Mouse (Mus musculus) thymus, postnatal 0 days (tissue): ENCODE data around the gene March9. TPM values are rescaled to one million over a fixed set of nuclear protein-coding genes. Genes with fewer than 3 reads are reported as not detected.
A peak's percentile ranks its signal among the peaks of the same experiment; 100 is the strongest.
"Not testable (repeated sequence)": the region's sequence is repeated elsewhere in the genome, so short reads cannot be mapped to it uniquely, and the experiment has no call there.

ENCODE experiments used
- DNase-seq: peaks from one replicate; pipeline ENCODE4 v3.0.0-alpha.2; 2015; ENCODE audit warnings: low spot score
- polyA plus RNA-seq: library from polyadenylated mRNA; unstranded; fragments of >200 nt; fragmentation: Nextera tagmentation; extraction: Ambion mirVana; gene quantifications from 2 replicates; pipeline ENCODE4 v1.2.1, GENCODE M21; 2015

Gene March9
- polyA plus RNA-seq, 1 experiment from 2014 or later, result 0.52 TPM

DNA sequence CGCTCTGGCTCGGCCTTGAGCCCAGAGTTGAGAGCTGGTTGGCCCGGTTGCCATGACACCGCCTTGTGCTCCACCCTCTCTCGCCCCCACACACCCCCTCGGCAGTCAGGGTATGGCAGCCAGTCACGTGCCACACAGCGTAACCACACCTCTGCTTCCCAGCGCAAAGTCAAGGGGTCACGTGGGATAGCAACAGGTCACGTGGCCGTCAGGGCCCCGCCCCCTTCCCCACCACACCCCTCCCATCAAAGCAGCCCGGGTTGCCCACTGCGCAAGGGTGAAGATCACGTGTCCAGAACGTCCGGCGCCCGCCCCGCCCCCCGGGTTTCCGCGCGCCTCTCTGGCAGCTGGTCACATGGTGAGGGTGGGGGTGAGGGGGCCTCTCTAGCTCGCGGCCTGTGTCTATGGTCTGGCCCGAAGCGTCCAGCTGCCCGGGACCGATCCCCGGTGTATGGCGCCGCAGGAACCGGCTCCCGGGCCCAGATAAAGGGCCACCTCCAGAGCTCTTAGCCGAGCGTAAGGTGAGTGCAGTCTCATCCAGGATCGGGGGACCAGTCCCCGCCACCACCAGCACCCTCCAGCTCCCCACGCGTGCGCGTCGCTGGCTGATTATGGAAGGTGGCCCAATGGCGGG lies 3.4 kb upstream of the March9 start, which contains the start of gene Cdk4:
TSS of gene Cdk4 (plus strand) at position 296 of the 634 bp plus-strand sequence.
- peak; percentile 98 for DNase-seq

- DNase-seq, result no peak
These were observed 2.5 kb upstream of the March9 start for GRCm38 (mm10) chr10:127062503-127062902.

DNA sequence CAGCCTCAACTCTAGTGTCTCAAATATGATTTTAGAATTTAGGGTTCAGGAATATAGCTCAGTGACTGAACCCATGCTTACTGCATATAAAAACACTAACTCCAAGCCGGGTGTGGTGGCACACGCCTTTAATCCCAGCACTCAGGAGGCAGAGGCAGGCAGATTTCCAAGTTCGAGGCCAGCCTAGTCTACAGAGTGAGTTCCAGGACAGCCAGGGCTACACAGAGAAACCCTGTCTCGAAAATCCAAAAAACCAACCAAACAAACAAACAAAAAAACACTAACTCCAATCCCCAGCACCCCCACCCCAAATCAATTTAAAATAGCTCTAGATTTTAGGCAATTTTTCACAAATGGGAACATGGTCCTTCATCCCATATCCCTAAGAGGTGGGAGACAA lies 2.1 kb upstream of the March9 start:
- not testable (repeated sequence) for DNase-seq

GRCm38 (mm10) chr10:127061513-127061912 lies 1.5 kb upstream of the March9 start:
- DNase-seq, result no peak

GRCm38 (mm10) chr10:127061085-127061484 lies 1.1 kb upstream of the March9 start:
- DNase-seq, result no peak

- DNase-seq, result no peak
These were observed 613 bp downstream of the March9 start for GRCm38 (mm10) chr10:127059174-127059967.

GRCm38 (mm10) chr10:127058708-127059107 lies 1.3 kb downstream of the March9 start:
- no peak for DNase-seq

DNA sequence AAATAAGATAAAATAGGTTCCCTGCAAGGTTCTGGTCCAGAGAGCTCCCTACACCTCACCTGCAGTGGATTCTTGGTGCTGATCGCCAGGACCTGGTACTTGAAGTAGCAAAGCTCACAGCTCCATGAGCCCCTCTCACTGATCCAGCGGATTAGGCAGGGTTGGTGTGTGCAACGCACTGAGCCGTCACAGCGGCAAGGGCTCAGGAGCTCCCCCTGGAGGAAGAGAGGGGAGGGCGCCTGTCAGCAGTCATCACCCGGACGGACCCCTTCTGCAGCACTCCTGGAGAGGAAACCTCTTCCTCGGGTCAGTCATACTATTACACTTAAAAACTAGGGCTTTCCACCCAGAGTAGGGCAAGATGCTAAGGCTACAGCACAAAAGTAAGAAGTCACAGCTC lies 1.8 kb downstream of the March9 start:
- peak; percentile 75 for DNase-seq

GRCm38 (mm10) chr10:127056490-127056889 lies 3.5 kb downstream of the March9 start:
- DNase-seq, result no peak

DNA sequence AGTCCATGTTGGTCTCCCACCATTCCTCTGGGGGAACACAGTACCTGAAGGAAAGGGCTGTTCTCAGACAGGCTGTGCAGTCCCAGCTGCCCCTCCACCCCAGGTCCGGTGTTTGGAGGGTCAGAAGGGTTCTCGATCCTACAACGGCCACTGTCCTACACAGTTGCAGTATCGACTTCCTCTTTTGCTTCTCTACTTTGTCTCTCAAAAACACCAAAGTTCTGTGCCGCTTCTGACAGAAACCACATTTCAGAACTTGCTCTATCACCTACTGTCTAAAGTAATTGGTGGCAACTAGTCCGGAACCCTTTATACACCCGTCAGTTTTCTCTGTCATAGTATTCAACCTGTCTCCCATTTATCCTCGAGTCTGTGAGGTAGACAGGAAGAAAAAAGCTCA lies 4.6 kb downstream of the March9 start:
- no peak for DNase-seq

- DNase-seq, result no peak
These were observed 5.3 kb downstream of the March9 start for GRCm38 (mm10) chr10:127054646-127055045.

DNA sequence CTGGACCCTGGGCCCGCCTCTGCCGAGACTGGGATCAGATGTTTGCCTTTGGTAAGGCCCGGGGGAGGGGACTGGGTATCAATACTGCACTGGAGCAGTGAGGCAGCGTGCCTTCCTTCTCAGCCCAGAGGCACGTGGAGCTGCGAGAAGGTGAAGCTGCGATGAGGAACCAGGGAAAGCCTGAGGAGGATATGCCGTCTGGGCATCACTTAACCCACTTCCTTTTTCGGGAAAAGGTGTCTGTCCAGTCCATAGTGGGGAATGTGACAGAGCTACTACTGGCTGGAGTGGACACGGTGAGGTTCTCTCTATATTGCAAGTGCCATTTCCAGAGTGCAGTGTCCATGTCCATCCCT lies 9.9 kb downstream of the March9 start:
- DNase-seq, result no peak

GRCm38 (mm10) chr10:127049395-127050118 lies 10.4 kb downstream of the March9 start:
- DNase-seq, result no peak

GRCm38 (mm10) chr10:127048608-127049394 lies 11.2 kb downstream of the March9 start:
- DNase-seq, result no peak

- DNase-seq, result no peak
These were observed 12.0 kb downstream of the March9 start, which contains the start of gene Cyp27b1 for GRCm38 (mm10) chr10:127047954-127048353. Gene Cyp27b1 (plus strand): TSS chr10:127048250.

GRCm38 (mm10) chr10:127043187-127043586 lies 16.8 kb downstream of the March9 start:
- no peak for DNase-seq

DNA sequence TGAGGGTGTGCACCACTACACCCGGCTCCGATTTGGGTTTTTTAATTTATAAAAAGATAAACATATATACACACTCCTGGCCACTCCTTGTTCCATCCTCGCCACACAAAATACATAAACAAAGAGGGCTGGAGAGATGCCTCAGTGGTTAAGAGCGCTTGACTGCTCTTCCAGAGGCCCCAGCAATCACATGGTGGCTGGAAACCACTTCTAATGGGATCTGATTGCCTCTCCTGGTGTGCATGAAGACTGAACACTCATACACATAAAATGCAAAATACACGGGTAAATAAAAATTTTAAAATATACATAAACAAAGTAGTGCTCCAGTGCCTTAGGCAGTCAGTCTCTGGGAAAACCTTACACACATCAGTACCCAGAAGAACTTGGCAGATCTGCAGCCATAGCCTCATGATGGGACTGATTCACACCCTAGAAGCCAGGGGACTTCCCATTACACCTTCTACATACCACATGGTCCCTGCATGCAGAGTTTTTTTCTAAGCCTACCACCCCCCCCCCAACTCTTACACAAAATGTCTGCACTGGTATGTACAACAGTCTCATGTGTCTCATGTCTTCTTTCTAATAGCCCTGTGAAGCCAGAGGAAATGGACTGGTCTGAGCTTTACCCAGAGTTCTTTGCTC lies 17.4 kb downstream of the March9 start:
- DNase-seq, result no peak

DNA sequence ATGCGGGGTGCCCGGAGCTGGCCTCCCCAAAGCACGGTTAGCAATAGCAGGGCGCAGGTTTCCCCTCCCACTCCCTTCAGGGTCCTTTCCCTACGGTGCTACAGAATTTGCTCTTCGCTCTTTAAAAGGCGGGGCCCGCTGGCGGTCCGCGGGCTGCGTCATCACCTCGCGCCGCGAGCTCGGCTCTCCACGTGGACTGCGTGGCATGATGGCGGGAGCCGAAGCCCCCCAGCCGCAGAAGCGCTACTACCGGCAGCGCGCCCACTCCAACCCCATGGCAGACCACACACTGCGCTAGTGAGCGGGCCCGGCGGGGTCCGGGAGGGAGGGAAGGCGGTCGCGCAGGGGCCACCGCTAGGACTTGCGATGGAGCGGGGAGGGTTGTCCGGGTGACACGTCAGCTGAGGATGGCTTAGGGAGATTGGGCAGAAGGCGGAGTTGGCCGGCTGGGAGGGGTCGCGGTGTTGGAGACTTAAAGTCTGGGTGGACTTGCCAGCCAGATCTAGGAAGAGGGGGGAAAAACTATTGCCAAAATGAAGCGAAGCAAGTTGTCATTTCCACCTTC lies 18.1 kb downstream of the March9 start:
- peak; percentile 86 for DNase-seq

DNA sequence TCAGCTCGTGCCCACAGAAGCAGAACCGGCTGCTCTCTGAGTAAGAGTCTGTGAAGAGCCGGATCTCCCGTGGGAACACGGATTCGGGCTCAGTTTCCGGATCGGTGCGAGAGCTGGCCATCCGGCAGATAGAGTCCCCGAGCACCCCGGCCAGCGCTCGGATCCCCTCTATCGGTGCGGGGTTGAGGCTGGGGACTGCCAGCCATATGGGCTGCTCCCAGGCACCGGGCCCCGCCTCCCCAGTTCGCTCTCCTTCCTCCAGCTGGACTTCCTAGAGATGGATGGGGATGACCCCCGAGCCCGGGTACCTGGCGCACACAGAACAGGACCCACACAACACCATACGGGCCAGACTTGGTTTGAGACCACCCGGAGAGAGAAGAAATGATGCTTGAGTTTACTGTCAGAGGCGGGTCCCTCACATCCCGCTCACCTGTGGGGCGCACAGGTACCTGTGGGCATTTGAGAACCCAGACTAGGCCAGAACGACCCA lies 18.7 kb downstream of the March9 start, which contains the start of the genes Mettl1 and Eef1akmt3:
TSS of gene Mettl1 (plus strand) at position 141 of the 493 bp plus-strand sequence.
TSS of gene Eef1akmt3 (minus strand) at position 240 of the 493 bp plus-strand sequence.
- no peak for DNase-seq
